Comparison of ENCODE assay signal across 13 mouse cellular contexts in genomic region chr17:28907959-28908358, GRCm38 (mm10). TPM values are rescaled to one million over a fixed set of nuclear protein-coding genes. Genes with fewer than 3 reads are reported as not detected.
DNase-seq lines count a peak whose midpoint lies in the region; ATAC-seq and TF ChIP-seq lines count a peak whose summit lies in the region.
"Had no signal": no experiment of that assay in that cellular context is flagged by ENCODE, and none has a peak within 500 bp of the region (broad histone marks: within the 10 kb centered on the region; RNA-seq: fewer than 3 reads in every experiment).

No protein-coding gene starts in this region.

- H3K4me2 ChIP-seq in forebrain, postnatal 0 days (ENCODE audit: low read depth) = no peak overlapping the region
- H3K4me2 ChIP-seq: liver, embryonic 13.5 days had no signal

- H3K4me3 ChIP-seq in forebrain, postnatal 0 days (ENCODE audit: low read depth, low read length) = no peak overlapping the region
- no peak overlapping the region for H3K4me3 ChIP-seq in forebrain, embryonic 10.5 days
- H3K4me3 ChIP-seq in left cerebral cortex, adult 2 months = no peak overlapping the region
- H3K4me3 ChIP-seq: liver, embryonic 13.5 days had no signal

- DNase-seq in forebrain, postnatal 0 days = peak; percentile 84
- no peak for DNase-seq in forebrain, embryonic 10.5 days (ENCODE audit: extremely low spot score, low spot score)
- DNase-seq in thymus, postnatal 4 days = peak; percentile 25
- DNase-seq in thymus, adult 18-20 months = no peak
- DNase-seq in left cerebral cortex, adult 2 months (ENCODE audit: extremely low spot score in 1 of 2, low spot score in 2 of 2) = peak; percentile 34 to 41
- DNase-seq in telencephalon, adult 2 months (ENCODE audit: low read depth, low spot score) = peak; percentile 81
- no peak for DNase-seq in spleen, adult 18-20 months
- DNase-seq in adrenal gland, postnatal 14 days = no peak
- DNase-seq: B cell, adult 2 months; kidney, adult 18-20 months; liver, embryonic 13.5 days had no signal

- H3K9me3 ChIP-seq in forebrain, postnatal 0 days (ENCODE audit: low read length) = no peaks in the 10 kb centered on the region
- no peaks in the 10 kb centered on the region for H3K9me3 ChIP-seq in forebrain, embryonic 10.5 days
- H3K9me3 ChIP-seq: liver, embryonic 13.5 days had no signal

- ATAC-seq in forebrain, postnatal 0 days = peak; percentile 65

- peaks cover 23% of the 10 kb centered on the region; the same call in 1 of the 2 replicates for H3K4me1 ChIP-seq in forebrain, postnatal 0 days (ENCODE audit: insufficient read depth)
- H3K4me1 ChIP-seq in forebrain, embryonic 10.5 days = peaks cover 31% of the 10 kb centered on the region

- H3K27me3 ChIP-seq in forebrain, postnatal 0 days (ENCODE audit: insufficient read depth, low read length) = no peaks in the 10 kb centered on the region
- H3K27me3 ChIP-seq in forebrain, embryonic 10.5 days (ENCODE audit: poor library complexity, severe bottlenecking) = peaks cover 40% of the 10 kb centered on the region

- TF ChIP-seq CTCF in forebrain, postnatal 0 days (IDR thresholded peaks at IDR 0.05; ENCODE audit: low read depth) = no peak
- no peak for TF ChIP-seq CTCF in left cerebral cortex, adult 2 months (IDR thresholded peaks at IDR 0.05)

- H3K9ac ChIP-seq in forebrain, postnatal 0 days = no peak overlapping the region
- H3K9ac ChIP-seq: liver, embryonic 13.5 days had no signal

- H3K36me3 ChIP-seq in forebrain, postnatal 0 days (ENCODE audit: insufficient read depth) = no peaks in the 10 kb centered on the region
- no peaks in the 10 kb centered on the region for H3K36me3 ChIP-seq in forebrain, embryonic 10.5 days (replicated peaks)
- H3K36me3 ChIP-seq: liver, embryonic 13.5 days had no signal

- intact Hi-C loops in left cerebral cortex, adult 2 months (cut with DNase I) = no loop called here

- H3K27ac ChIP-seq in forebrain, postnatal 0 days (ENCODE audit: low read depth, low read length) = peak overlapping the region; percentile 62; the same call in 1 of the 2 replicates
- no peak overlapping the region for H3K27ac ChIP-seq in forebrain, embryonic 10.5 days
- peak overlapping the region; percentile 88 for H3K27ac ChIP-seq in left cerebral cortex, adult 2 months
- H3K27ac ChIP-seq: liver, embryonic 13.5 days had no signal

- 32% methylated on average over 7 of the region's 7 CpGs for WGBS in forebrain, postnatal 0 days
- 87% methylated on average over 7 of the region's 7 CpGs for WGBS in forebrain, embryonic 10.5 days

RNA-seq across cellular contexts. Expression of gene 4930539E08Rik, which starts 7.2 kb away (rescaled TPM):
- total RNA-seq in forebrain, postnatal 0 days (2014; rRNA removed) = 3.3 and 4.1 TPM in 2 replicates
- 1.8 and 2.1 TPM in 2 replicates for polyA plus RNA-seq in forebrain, postnatal 0 days (2015; fragmentation: Nextera tagmentation; extraction: Ambion mirVana)
- 0.02 and 0.11 TPM in 2 replicates for polyA plus RNA-seq in forebrain, embryonic 10.5 days (2016; fragmentation: Nextera tagmentation; extraction: Ambion mirVana)
- total RNA-seq in left cerebral cortex, adult 2 months (2021) = 10 to 100 TPM in 1 of 2 experiments, 1 to 10 TPM in 1; 9.4 to 11.2 TPM
- not detected in 2 replicates for total RNA-seq in adrenal gland, postnatal 14 days (2021)

RNA-seq across cellular contexts. Expression of gene Pxt1, which starts 35.7 kb away (rescaled TPM):
- not detected in 2 replicates for total RNA-seq in forebrain, postnatal 0 days (2014; rRNA removed)
- polyA plus RNA-seq in forebrain, postnatal 0 days (2015; fragmentation: Nextera tagmentation; extraction: Ambion mirVana) = not detected in 2 replicates
- not detected in 2 replicates for polyA plus RNA-seq in forebrain, embryonic 10.5 days (2016; fragmentation: Nextera tagmentation; extraction: Ambion mirVana)
- not detected for total RNA-seq in left cerebral cortex, adult 2 months (2021)
- total RNA-seq in adrenal gland, postnatal 14 days (2021) = 0.64 and 1.3 TPM in 2 replicates
- total RNA-seq: megakaryocyte-erythroid progenitor cell, adult 5-6 weeks had no signal
- polyA plus RNA-seq: heart, postnatal 0 days had no signal

RNA-seq across cellular contexts. Expression of gene Kctd20, which starts 43.8 kb away (rescaled TPM):
- 69.2 and 77.3 TPM in 2 replicates for total RNA-seq in forebrain, postnatal 0 days (2014; rRNA removed)
- polyA plus RNA-seq in forebrain, postnatal 0 days (2015; fragmentation: Nextera tagmentation; extraction: Ambion mirVana) = 63.4 and 72.9 TPM in 2 replicates
- polyA plus RNA-seq in forebrain, embryonic 10.5 days (2016; fragmentation: Nextera tagmentation; extraction: Ambion mirVana) = 111 and 113 TPM in 2 replicates
- total RNA-seq in left cerebral cortex, adult 2 months (2021) = 10 to 100 TPM; 65.2 to 74.7 TPM
- total RNA-seq in adrenal gland, postnatal 14 days (2021) = 71.6 and 79.3 TPM in 2 replicates

RNA-seq across cellular contexts. Expression of gene Pnpla1, which starts 49.7 kb away (rescaled TPM):
- not detected in 2 replicates for total RNA-seq in forebrain, postnatal 0 days (2014; rRNA removed)
- 0.04 TPM in 1 of 2 replicates, not detected in the other for polyA plus RNA-seq in forebrain, postnatal 0 days (2015; fragmentation: Nextera tagmentation; extraction: Ambion mirVana)
- not detected in 2 replicates for polyA plus RNA-seq in forebrain, embryonic 10.5 days (2016; fragmentation: Nextera tagmentation; extraction: Ambion mirVana)
- under 1 TPM; 0.61 to 0.66 TPM for total RNA-seq in left cerebral cortex, adult 2 months (2021)
- total RNA-seq in adrenal gland, postnatal 14 days (2021) = 0.15 TPM in 1 of 2 replicates, not detected in the other
- total RNA-seq: megakaryocyte-erythroid progenitor cell, adult 5-6 weeks had no signal
- polyA plus RNA-seq: liver, embryonic 13.5 days had no signal

Comparison
In these comparisons a context has a peak if more than half of its experiments do, and no peak if none do; other contexts are left out.
1. DNase-seq: peak in forebrain, postnatal 0 days (single experiment), thymus, postnatal 4 days (single experiment), left cerebral cortex, adult 2 months (2 of 2) and telencephalon, adult 2 months (single experiment); none in forebrain, embryonic 10.5 days (single experiment), thymus, adult 18-20 months (0 of 2), spleen, adult 18-20 months (0 of 2) and adrenal gland, postnatal 14 days (single experiment).